Mouse (Mus musculus): Measurements from ENCODE around the gene Arhgef3. TPM values are rescaled to one million over a fixed set of nuclear protein-coding genes. Genes with fewer than 3 reads are reported as not detected.

Arhgef3 gene
- polyA plus RNA-seq, 1 experiment from 2014 or later, result 16.2 TPM

GRCm38 (mm10) chr14:27432064-27432463 lies 317.4 kb downstream of the Arhgef3 start:
- Histone ChIP-seq H3K27me3 (no peaks in the 10 kb centered on the region), H3K4me1 (peaks cover 5% of the 10 kb centered on the region; the same call in 1 of the 2 replicates), H3K36me3 (peaks cover 10% of the 10 kb centered on the region; the same call in 1 of the 2 replicates), H3K27ac (replicated peaks) (no peak overlapping the region), H3K9ac (no peak overlapping the region), H3K4me2 (replicated peaks) (no peak overlapping the region), H3K4me3 (replicated peaks) (no peak overlapping the region), H3K9me3 (replicated peaks) (peaks cover 7% of the 10 kb centered on the region; the same call in 1 of the 2 replicates)
- ATAC-seq (ENCODE audit: insufficient number of reproducible peaks, low FRiP score, low TSS enrichment, low read depth), result no peak
- 96% methylated on average over 2 of the region's 2 CpGs for WGBS

- ATAC-seq (ENCODE audit: insufficient number of reproducible peaks, low FRiP score, low TSS enrichment, low read depth), result no peak
- no peaks in the 10 kb centered on the region for H3K27me3 ChIP-seq
- no peak overlapping the region for H3K4me3 ChIP-seq (replicated peaks)
- H3K36me3 ChIP-seq, result peaks cover 15% of the 10 kb centered on the region
- H3K9me3 ChIP-seq (replicated peaks), result no peaks in the 10 kb centered on the region
- no peak overlapping the region for H3K9ac ChIP-seq
- H3K27ac ChIP-seq (replicated peaks), result no peak overlapping the region
- H3K4me2 ChIP-seq (replicated peaks), result no peak overlapping the region
- 94% methylated on average over 1 of the region's 1 CpGs for WGBS
- no peaks in the 10 kb centered on the region for H3K4me1 ChIP-seq
These were observed 321.4 kb downstream of the Arhgef3 start for GRCm38 (mm10) chr14:27436116-27436515.

GRCm38 (mm10) chr14:27436826-27437225 lies 322.1 kb downstream of the Arhgef3 start:
- no peak overlapping the region for H3K9ac ChIP-seq
- H3K4me2 ChIP-seq (replicated peaks), result no peak overlapping the region
- H3K4me3 ChIP-seq (replicated peaks), result no peak overlapping the region
- no peaks in the 10 kb centered on the region for H3K9me3 ChIP-seq (replicated peaks)
- H3K27me3 ChIP-seq, result no peaks in the 10 kb centered on the region
- WGBS, result 77% methylated on average over 3 of the region's 3 CpGs
- no peak overlapping the region for H3K27ac ChIP-seq (replicated peaks)
- no peak for ATAC-seq (ENCODE audit: insufficient number of reproducible peaks, low FRiP score, low TSS enrichment, low read depth)
- peaks cover 16% of the 10 kb centered on the region for H3K36me3 ChIP-seq
- no peaks in the 10 kb centered on the region for H3K4me1 ChIP-seq

- H3K4me3 ChIP-seq (replicated peaks), result no peak overlapping the region
- H3K9ac ChIP-seq, result no peak overlapping the region
- no peak overlapping the region for H3K27ac ChIP-seq (replicated peaks)
- H3K27me3 ChIP-seq, result no peaks in the 10 kb centered on the region
- peaks cover 19% of the 10 kb centered on the region for H3K36me3 ChIP-seq
- no peak for ATAC-seq (ENCODE audit: insufficient number of reproducible peaks, low FRiP score, low TSS enrichment, low read depth)
- H3K4me1 ChIP-seq, result no peaks in the 10 kb centered on the region
- no peaks in the 10 kb centered on the region for H3K9me3 ChIP-seq (replicated peaks)
- no peak overlapping the region for H3K4me2 ChIP-seq (replicated peaks)
These were observed 326.2 kb downstream of the Arhgef3 start for GRCm38 (mm10) chr14:27440921-27441320.

- Histone ChIP-seq H3K4me2 (replicated peaks) (no peak overlapping the region), H3K27me3 (no peaks in the 10 kb centered on the region), H3K36me3 (peaks cover 31% of the 10 kb centered on the region), H3K9me3 (replicated peaks) (no peaks in the 10 kb centered on the region), H3K9ac (no peak overlapping the region), H3K4me1 (no peaks in the 10 kb centered on the region), H3K4me3 (replicated peaks) (no peak overlapping the region), H3K27ac (replicated peaks) (no peak overlapping the region)
- 90% methylated on average over 2 of the region's 2 CpGs for WGBS
- no peak for ATAC-seq (ENCODE audit: insufficient number of reproducible peaks, low FRiP score, low TSS enrichment, low read depth)
These were observed 330.2 kb downstream of the Arhgef3 start for GRCm38 (mm10) chr14:27444851-27445281.

GRCm38 (mm10) chr14:27446963-27447362 lies 332.3 kb downstream of the Arhgef3 start:
- Histone ChIP-seq H3K36me3 (peaks cover 27% of the 10 kb centered on the region), H3K9ac (no peak overlapping the region)
- 84% methylated on average over 4 of the region's 4 CpGs for WGBS

More at GRCm38 (mm10) chr14:27446963-27447362, 332.3 kb downstream of the Arhgef3 start:
- no peak overlapping the region for H3K4me2 ChIP-seq (replicated peaks)
- no peaks in the 10 kb centered on the region for H3K27me3 ChIP-seq
- ATAC-seq (ENCODE audit: insufficient number of reproducible peaks, low FRiP score, low TSS enrichment, low read depth), result no peak
- no peak overlapping the region for H3K4me3 ChIP-seq (replicated peaks)
- H3K9me3 ChIP-seq (replicated peaks), result no peaks in the 10 kb centered on the region
- no peaks in the 10 kb centered on the region for H3K4me1 ChIP-seq
- H3K27ac ChIP-seq (replicated peaks), result no peak overlapping the region

Small RNA genes within 50 kb of the gene (microRNA-seq; reads per million reads assigned to microRNA genes)
- not detected for gene Gm23633 (ENCODE audit: borderline number of aligned reads)

Other genes with a start within 250 kb of the Arhgef3 start
- gene Asb14, start 220.3 kb upstream of the Arhgef3 start, polyA plus RNA-seq (2015; fragmentation: Nextera tagmentation; extraction: Ambion mirVana), result 0.11 TPM in 1 of 2 replicates, not detected in the other
- gene Appl1, start 143.7 kb upstream of the Arhgef3 start, polyA plus RNA-seq (2015; fragmentation: Nextera tagmentation; extraction: Ambion mirVana), result 39.3 and 47.7 TPM in 2 replicates
- 0.28 and 0.39 TPM in 2 replicates for gene Hesx1, start 120.5 kb upstream of the Arhgef3 start, polyA plus RNA-seq (2015; fragmentation: Nextera tagmentation; extraction: Ambion mirVana)
- gene Il17rd, start 76.0 kb upstream of the Arhgef3 start, polyA plus RNA-seq (2015; fragmentation: Nextera tagmentation; extraction: Ambion mirVana), result 3.9 and 4.4 TPM in 2 replicates

All from embryonic facial prominence, embryonic 15.5 days (tissue).